Mouse (Mus musculus): ENCODE results near the gene Vsig8. TPM values are rescaled to one million over a fixed set of nuclear protein-coding genes. Genes with fewer than 3 reads are reported as not detected.

Vsig8 gene
- polyA plus RNA-seq, 1 experiment = not detected

GRCm38 (mm10) chr1:172514551-172515268 is 41.0 kb upstream of the Vsig8 start:
- H3ac ChIP-seq (ENCODE audit: control insufficient read depth, insufficient read length, low read depth) = no peak overlapping the region
- H3K4me3 ChIP-seq (ENCODE audit: insufficient read depth, poor library complexity, severe bottlenecking) = no peak overlapping the region
- H3K79me3 ChIP-seq (ENCODE audit: low read depth) = no peaks in the 10 kb centered on the region
- H3K79me2 ChIP-seq (ENCODE audit: control insufficient read depth, insufficient read depth) = no peaks in the 10 kb centered on the region
- H3K27me3 ChIP-seq (ENCODE audit: control insufficient read depth, insufficient read depth, insufficient read length) = no peaks in the 10 kb centered on the region
- H3K36me3 ChIP-seq (ENCODE audit: control insufficient read depth, insufficient read depth) = peaks cover 1% of the 10 kb centered on the region
- no peak for TF ChIP-seq MAX (IDR thresholded peaks at IDR 0.05)
- TF ChIP-seq USF1 (IDR thresholded peaks at IDR 0.05; ENCODE audit: low read depth) = no peak
- no peak for TF ChIP-seq CTCF (IDR thresholded peaks at IDR 0.05; ENCODE audit: control insufficient read depth, insufficient read depth, insufficient read length)
- no peak for TF ChIP-seq CEBPB (IDR thresholded peaks at IDR 0.05; ENCODE audit: low read depth)
- TF ChIP-seq MYOG (IDR thresholded peaks at IDR 0.05; ENCODE audit: control insufficient read depth, extremely low read depth, insufficient read length) = no peak
- TF ChIP-seq FOSL1 (IDR thresholded peaks at IDR 0.05; ENCODE audit: insufficient read depth, low read length, poor library complexity, severe bottlenecking) = no peak
- no peak for TF ChIP-seq MYOD1 (IDR thresholded peaks at IDR 0.05; ENCODE audit: control insufficient read depth, insufficient read length, low read depth)

GRCm38 (mm10) chr1:172515396-172515795 is 40.3 kb upstream of the Vsig8 start:
- H3K79me3 ChIP-seq (ENCODE audit: low read depth) = no peaks in the 10 kb centered on the region
- no peaks in the 10 kb centered on the region for H3K79me2 ChIP-seq (ENCODE audit: control insufficient read depth, insufficient read depth)
- TF ChIP-seq CTCF (IDR thresholded peaks at IDR 0.05; ENCODE audit: control insufficient read depth, insufficient read depth, insufficient read length) = no peak
- TF ChIP-seq MYOG (IDR thresholded peaks at IDR 0.05; ENCODE audit: control insufficient read depth, extremely low read depth, insufficient read length) = no peak
- TF ChIP-seq MYOD1 (IDR thresholded peaks at IDR 0.05; ENCODE audit: control insufficient read depth, insufficient read length, low read depth) = no peak
- TF ChIP-seq FOSL1 (IDR thresholded peaks at IDR 0.05; ENCODE audit: insufficient read depth, low read length, poor library complexity, severe bottlenecking) = no peak
- TF ChIP-seq USF1 (IDR thresholded peaks at IDR 0.05; ENCODE audit: low read depth) = no peak
- TF ChIP-seq CEBPB (IDR thresholded peaks at IDR 0.05; ENCODE audit: low read depth) = no peak
- no peak for TF ChIP-seq MAX (IDR thresholded peaks at IDR 0.05)
- no peak overlapping the region for H3K4me3 ChIP-seq (ENCODE audit: insufficient read depth, poor library complexity, severe bottlenecking)
- H3ac ChIP-seq (ENCODE audit: control insufficient read depth, insufficient read length, low read depth) = no peak overlapping the region
- no peaks in the 10 kb centered on the region for H3K27me3 ChIP-seq (ENCODE audit: control insufficient read depth, insufficient read depth, insufficient read length)
- H3K36me3 ChIP-seq (ENCODE audit: control insufficient read depth, insufficient read depth) = no peaks in the 10 kb centered on the region

GRCm38 (mm10) chr1:172518013-172518412 is 37.7 kb upstream of the Vsig8 start:
- Histone ChIP-seq H3ac (ENCODE audit: control insufficient read depth, insufficient read length, low read depth) (no peak overlapping the region), H3K79me3 (ENCODE audit: low read depth) (no peaks in the 10 kb centered on the region), H3K79me2 (ENCODE audit: control insufficient read depth, insufficient read depth) (no peaks in the 10 kb centered on the region), H3K27me3 (ENCODE audit: control insufficient read depth, insufficient read depth, insufficient read length) (no peaks in the 10 kb centered on the region), H3K36me3 (ENCODE audit: control insufficient read depth, insufficient read depth) (no peaks in the 10 kb centered on the region), H3K4me3 (ENCODE audit: insufficient read depth, poor library complexity, severe bottlenecking) (no peak overlapping the region)
- TF ChIP-seq FOSL1 (IDR thresholded peaks at IDR 0.05; ENCODE audit: insufficient read depth, low read length, poor library complexity, severe bottlenecking) (no peak), MYOG (IDR thresholded peaks at IDR 0.05; ENCODE audit: control insufficient read depth, extremely low read depth, insufficient read length) (no peak), CTCF (IDR thresholded peaks at IDR 0.05; ENCODE audit: control insufficient read depth, insufficient read depth, insufficient read length) (no peak), CEBPB (IDR thresholded peaks at IDR 0.05; ENCODE audit: low read depth) (no peak), MAX (IDR thresholded peaks at IDR 0.05) (no peak), MYOD1 (IDR thresholded peaks at IDR 0.05; ENCODE audit: control insufficient read depth, insufficient read length, low read depth) (no peak), USF1 (IDR thresholded peaks at IDR 0.05; ENCODE audit: low read depth) (no peak)

GRCm38 (mm10) chr1:172519644-172520043 is 36.1 kb upstream of the Vsig8 start:
- Histone ChIP-seq H3K79me3 (ENCODE audit: low read depth) (no peaks in the 10 kb centered on the region), H3K27me3 (ENCODE audit: control insufficient read depth, insufficient read depth, insufficient read length) (no peaks in the 10 kb centered on the region), H3K4me3 (ENCODE audit: insufficient read depth, poor library complexity, severe bottlenecking) (no peak overlapping the region), H3ac (ENCODE audit: control insufficient read depth, insufficient read length, low read depth) (no peak overlapping the region), H3K36me3 (ENCODE audit: control insufficient read depth, insufficient read depth) (no peaks in the 10 kb centered on the region), H3K79me2 (ENCODE audit: control insufficient read depth, insufficient read depth) (no peaks in the 10 kb centered on the region)
- TF ChIP-seq CTCF (IDR thresholded peaks at IDR 0.05; ENCODE audit: control insufficient read depth, insufficient read depth, insufficient read length) (no peak), USF1 (IDR thresholded peaks at IDR 0.05; ENCODE audit: low read depth) (no peak), MAX (IDR thresholded peaks at IDR 0.05) (no peak), MYOG (IDR thresholded peaks at IDR 0.05; ENCODE audit: control insufficient read depth, extremely low read depth, insufficient read length) (no peak), FOSL1 (IDR thresholded peaks at IDR 0.05; ENCODE audit: insufficient read depth, low read length, poor library complexity, severe bottlenecking) (no peak), MYOD1 (IDR thresholded peaks at IDR 0.05; ENCODE audit: control insufficient read depth, insufficient read length, low read depth) (no peak), CEBPB (IDR thresholded peaks at IDR 0.05; ENCODE audit: low read depth) (no peak)

- TF ChIP-seq MYOG (IDR thresholded peaks at IDR 0.05; ENCODE audit: control insufficient read depth, extremely low read depth, insufficient read length) = no peak
- no peak for TF ChIP-seq USF1 (IDR thresholded peaks at IDR 0.05; ENCODE audit: low read depth)
- TF ChIP-seq MYOD1 (IDR thresholded peaks at IDR 0.05; ENCODE audit: control insufficient read depth, insufficient read length, low read depth) = no peak
- TF ChIP-seq FOSL1 (IDR thresholded peaks at IDR 0.05; ENCODE audit: insufficient read depth, low read length, poor library complexity, severe bottlenecking) = no peak
- TF ChIP-seq MAX (IDR thresholded peaks at IDR 0.05) = no peak
- TF ChIP-seq CTCF (IDR thresholded peaks at IDR 0.05; ENCODE audit: control insufficient read depth, insufficient read depth, insufficient read length) = no peak
- TF ChIP-seq CEBPB (IDR thresholded peaks at IDR 0.05; ENCODE audit: low read depth) = no peak
- H3K27me3 ChIP-seq (ENCODE audit: control insufficient read depth, insufficient read depth, insufficient read length) = no peaks in the 10 kb centered on the region
- H3K79me2 ChIP-seq (ENCODE audit: control insufficient read depth, insufficient read depth) = no peaks in the 10 kb centered on the region
- no peak within 1 kb of the TSS for H3ac ChIP-seq (ENCODE audit: control insufficient read depth, insufficient read length, low read depth)
- no peaks in the 10 kb centered on the region for H3K36me3 ChIP-seq (ENCODE audit: control insufficient read depth, insufficient read depth)
- no peaks in the 10 kb centered on the region for H3K79me3 ChIP-seq (ENCODE audit: low read depth)
- no peak within 1 kb of the TSS for H3K4me3 ChIP-seq (ENCODE audit: insufficient read depth, poor library complexity, severe bottlenecking)
Observed at GRCm38 (mm10) chr1:172520576-172521440, 34.9 kb upstream of the Vsig8 start, which contains the start of gene Cfap45. Gene Cfap45, plus strand, starts transcription at chr1:172520801.
